Mouse (Mus musculus): ENCODE results near the gene Tmem59l.

- TF ChIP-seq POLR2A (IDR thresholded peaks at IDR 0.05; ENCODE audit: extremely low read depth, insufficient read depth, low read length) (no peak), CTCF (IDR thresholded peaks at IDR 0.05; ENCODE audit: extremely low read depth, insufficient read depth, low read length) (peak; percentile 77)
Measured at GRCm38 (mm10) chr8:70504851-70505250, 17.7 kb upstream of the Tmem59l start.

All from cortical plate, adult 2 months (tissue).